Mouse (Mus musculus) frontal cortex, adult 2 months (tissue): Measurements from ENCODE around the gene Fgf22. TPM values are rescaled to one million over a fixed set of nuclear protein-coding genes. Genes with fewer than 3 reads are reported as not detected.

Source experiments
- DNase-seq, 2 experiments: peaks; one replicate each; pipeline ENCODE4 v3.0.0; 2022; ENCODE audit warnings: low spot score in 1 of 2; ENCODE audit errors: extremely low spot score in 1 of 2
- polyA plus RNA-seq: library from polyadenylated mRNA; depleted of rRNA; stranded (reverse); fragments of >200 nt; gene quantifications from 2 replicates; pipeline ENCODE4 v1.2.3, GENCODE M21; 2012

The Fgf22 gene
- polyA plus RNA-seq, 1 experiment, result 6.2 TPM

- DNase-seq, result no peak
Observed at GRCm38 (mm10) chr10:79789581-79789980, 34.7 kb downstream of the Fgf22 start.

- no peak for DNase-seq
Observed at GRCm38 (mm10) chr10:79790861-79791260, 36.0 kb downstream of the Fgf22 start, which contains the start of gene Prss57. Gene Prss57, minus strand, starts transcription at chr10:79790961.

GRCm38 (mm10) chr10:79792339-79793040, 37.6 kb downstream of the Fgf22 start:
- no peak for DNase-seq

GRCm38 (mm10) chr10:79793051-79793737, 38.3 kb downstream of the Fgf22 start, which contains the start of gene Palm:
Gene Palm, plus strand, starts transcription at chr10:79793572.
- DNase-seq, result peak in 1 of 2 experiments; percentile 92

- peak in 1 of 2 experiments; percentile 81 for DNase-seq
Observed at GRCm38 (mm10) chr10:79793738-79794490, 39.0 kb downstream of the Fgf22 start.

- peak in 1 of 2 experiments; percentile 35 for DNase-seq
Observed at GRCm38 (mm10) chr10:79794491-79794931, 39.6 kb downstream of the Fgf22 start.

GRCm38 (mm10) chr10:79795905-79796304, 41.0 kb downstream of the Fgf22 start:
- DNase-seq, result no peak

- DNase-seq, result no peak
Observed at GRCm38 (mm10) chr10:79797326-79797725, 42.5 kb downstream of the Fgf22 start.

- no peak for DNase-seq
Observed at GRCm38 (mm10) chr10:79798289-79798928, 43.5 kb downstream of the Fgf22 start.

- DNase-seq, result no peak
Observed at GRCm38 (mm10) chr10:79800508-79800907, 45.6 kb downstream of the Fgf22 start.

- DNase-seq, result no peak
Observed at GRCm38 (mm10) chr10:79801837-79802236, 47.0 kb downstream of the Fgf22 start.

GRCm38 (mm10) chr10:79802331-79802971, 47.6 kb downstream of the Fgf22 start:
- peak in 1 of 2 experiments; percentile 65 for DNase-seq

GRCm38 (mm10) chr10:79803716-79804323, 48.9 kb downstream of the Fgf22 start:
- peak; percentile 92 to 97 for DNase-seq

- no peak for DNase-seq
Observed at GRCm38 (mm10) chr10:79805636-79806035, 50.8 kb downstream of the Fgf22 start.

- DNase-seq, result no peak
Observed at GRCm38 (mm10) chr10:79806331-79806730, 51.5 kb downstream of the Fgf22 start.

GRCm38 (mm10) chr10:79806972-79807371, 52.1 kb downstream of the Fgf22 start:
- no peak for DNase-seq

GRCm38 (mm10) chr10:79807826-79808225, 53.0 kb downstream of the Fgf22 start:
- DNase-seq, result no peak
